Mouse (Mus musculus): Measurements from ENCODE around the gene Hpgds. TPM values are rescaled to one million over a fixed set of nuclear protein-coding genes. Genes with fewer than 3 reads are reported as not detected.

Gene Hpgds
- polyA plus RNA-seq (2014; fragmentation: Nextera tagmentation; extraction: Ambion mirVana) = 1.9 and 3.1 TPM in 2 replicates

DNA sequence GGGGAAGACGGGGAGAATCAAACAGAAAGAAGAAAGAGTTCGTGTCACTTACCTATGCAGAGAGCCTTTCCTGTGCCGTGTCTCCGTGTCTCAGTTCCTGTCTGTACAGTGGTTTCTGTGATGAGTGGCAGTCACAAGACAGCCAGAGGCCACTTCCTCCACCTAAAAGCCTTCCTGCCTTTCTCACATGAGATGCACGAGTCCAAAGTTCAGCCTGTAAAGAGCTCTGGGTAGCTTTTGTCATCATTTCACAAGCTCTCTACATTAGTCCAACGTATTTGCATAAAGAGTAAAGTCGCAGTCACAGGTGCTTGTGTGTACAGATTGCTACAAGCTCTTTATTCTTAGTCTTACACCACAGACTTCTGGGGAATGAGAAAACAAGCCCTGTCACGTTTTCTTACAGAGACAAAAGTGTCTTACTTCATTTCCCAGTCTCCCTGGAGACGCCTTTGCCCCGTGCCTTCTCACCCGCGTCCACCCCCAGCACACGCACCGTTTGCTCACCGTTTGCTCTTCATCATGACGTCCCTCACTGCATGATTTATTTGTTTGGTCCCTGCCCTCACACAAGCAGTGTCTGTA is at the start of gene Hpgds:
Gene Hpgds (minus strand): TSS at position 288 of the 585 bp plus-strand sequence.
- Histone ChIP-seq H3K9me3 (ENCODE audit: control insufficient read depth, low read length) (no peaks in the 10 kb centered on the region), H3K4me3 (ENCODE audit: low read depth, low read length) (no peak within 1 kb of the TSS), H3K9ac (ENCODE audit: low read length) (no peak within 1 kb of the TSS), H3K36me3 (ENCODE audit: control insufficient read depth, insufficient read depth, low read length) (no peaks in the 10 kb centered on the region), H3K4me2 (ENCODE audit: low read depth, severe bottlenecking) (no peak within 1 kb of the TSS), H3K27ac (replicated peaks; ENCODE audit: low read depth, low read length) (no peak within 1 kb of the TSS), H3K4me1 (ENCODE audit: control insufficient read depth, insufficient read depth, low read length) (no peaks in the 10 kb centered on the region), H3K27me3 (ENCODE audit: control insufficient read depth, insufficient read depth, low read length) (no peaks in the 10 kb centered on the region)
- ATAC-seq (ENCODE audit: insufficient number of reproducible peaks, low FRiP score, low TSS enrichment, low read depth) = no peak
- no peak for DNase-seq (ENCODE audit: low spot score)
- 69% methylated on average over 16 of the region's 16 CpGs for WGBS

DNA sequence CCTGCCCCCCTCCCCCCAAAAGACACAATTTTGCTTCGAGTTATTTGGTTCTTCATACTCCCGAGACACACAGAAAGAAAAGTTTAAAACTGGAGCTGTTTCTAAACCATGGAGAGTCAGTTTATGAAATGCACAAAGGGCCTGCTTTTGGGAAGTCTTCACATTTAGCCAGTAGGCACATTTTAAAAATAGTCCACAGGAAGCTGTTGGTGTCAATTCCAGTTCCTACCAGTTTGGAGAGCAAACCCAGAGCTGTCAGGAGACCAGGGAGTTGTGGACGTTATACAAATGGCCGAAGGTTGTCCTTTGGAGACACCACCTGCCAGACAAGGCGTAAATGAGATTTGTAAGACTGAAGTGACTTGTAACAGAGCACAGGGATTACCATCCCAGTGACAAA is 20.3 kb upstream of the Hpgds start:
- no peaks in the 10 kb centered on the region for H3K27me3 ChIP-seq (ENCODE audit: control insufficient read depth, insufficient read depth, low read length)
- H3K4me1 ChIP-seq (ENCODE audit: control insufficient read depth, insufficient read depth, low read length) = no peaks in the 10 kb centered on the region
- DNase-seq (ENCODE audit: low spot score) (no peak), ATAC-seq (ENCODE audit: insufficient number of reproducible peaks, low FRiP score, low TSS enrichment, low read depth) (no peak)
- no peak overlapping the region for H3K27ac ChIP-seq (replicated peaks; ENCODE audit: low read depth, low read length)
- H3K4me2 ChIP-seq (ENCODE audit: low read depth, severe bottlenecking) = no peak overlapping the region
- H3K9ac ChIP-seq (ENCODE audit: low read length) = no peak overlapping the region
- 71% methylated on average over 5 of the region's 5 CpGs for WGBS
- H3K9me3 ChIP-seq (ENCODE audit: control insufficient read depth, low read length) = no peaks in the 10 kb centered on the region
- no peak overlapping the region for H3K4me3 ChIP-seq (ENCODE audit: low read depth, low read length)
- no peaks in the 10 kb centered on the region for H3K36me3 ChIP-seq (ENCODE audit: control insufficient read depth, insufficient read depth, low read length)

DNA sequence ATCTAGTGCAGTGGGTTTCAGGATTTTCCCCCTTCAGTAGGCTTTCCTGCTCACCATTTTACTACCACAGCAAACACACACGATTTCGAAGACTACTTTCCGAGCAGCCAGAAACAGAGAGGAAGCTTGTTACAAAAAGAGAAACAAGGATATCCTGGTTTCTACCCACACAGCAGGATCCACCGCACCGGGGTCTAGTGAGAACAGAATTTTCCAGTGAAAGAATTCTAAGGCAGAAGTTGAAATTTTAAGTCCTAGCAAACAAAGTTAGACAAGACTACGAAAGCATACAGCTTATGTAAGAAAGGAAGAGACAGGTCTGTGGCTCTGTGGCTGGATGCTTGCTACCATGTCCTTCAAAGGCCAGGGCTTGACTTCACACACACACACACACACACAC is 19.4 kb upstream of the Hpgds start:
- ATAC-seq (ENCODE audit: insufficient number of reproducible peaks, low FRiP score, low TSS enrichment, low read depth) (no peak), DNase-seq (ENCODE audit: low spot score) (no peak)
- H3K27me3 ChIP-seq (ENCODE audit: control insufficient read depth, insufficient read depth, low read length) = no peaks in the 10 kb centered on the region
- H3K4me2 ChIP-seq (ENCODE audit: low read depth, severe bottlenecking) = no peak overlapping the region
- H3K36me3 ChIP-seq (ENCODE audit: control insufficient read depth, insufficient read depth, low read length) = no peaks in the 10 kb centered on the region
- no peak overlapping the region for H3K27ac ChIP-seq (replicated peaks; ENCODE audit: low read depth, low read length)
- no peak overlapping the region for H3K4me3 ChIP-seq (ENCODE audit: low read depth, low read length)
- no peaks in the 10 kb centered on the region for H3K9me3 ChIP-seq (ENCODE audit: control insufficient read depth, low read length)
- no peaks in the 10 kb centered on the region for H3K4me1 ChIP-seq (ENCODE audit: control insufficient read depth, insufficient read depth, low read length)
- no peak overlapping the region for H3K9ac ChIP-seq (ENCODE audit: low read length)
- 90% methylated on average over 6 of the region's 6 CpGs for WGBS

DNA sequence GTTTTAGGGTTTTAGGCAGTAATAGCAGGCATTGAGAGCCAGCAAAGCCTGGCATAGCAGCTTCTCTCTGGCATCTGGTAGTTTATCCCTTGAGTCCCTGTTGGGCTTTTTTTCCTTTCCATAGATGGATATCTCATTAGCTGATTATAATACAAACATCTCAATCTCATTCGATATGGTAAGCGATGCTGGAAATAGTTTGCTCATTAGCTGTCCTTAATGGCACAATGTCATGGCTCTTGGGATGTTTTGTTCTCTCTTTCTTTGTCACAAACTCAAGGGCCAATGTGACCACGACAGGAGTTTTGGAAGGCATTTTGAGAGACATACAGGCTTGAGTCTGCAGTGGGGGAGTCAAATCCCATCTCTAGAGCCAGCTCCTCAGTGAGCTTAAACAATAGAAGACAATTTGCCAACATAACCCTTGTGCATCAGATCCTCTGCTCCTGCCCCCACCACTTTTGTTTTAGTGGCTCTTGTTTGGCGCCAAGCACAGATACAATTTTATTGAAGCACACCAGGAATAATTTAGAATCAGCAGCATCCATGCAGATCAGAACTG is 14.8 kb upstream of the Hpgds start:
- Histone ChIP-seq H3K4me3 (ENCODE audit: low read depth, low read length) (no peak overlapping the region), H3K9me3 (ENCODE audit: control insufficient read depth, low read length) (no peaks in the 10 kb centered on the region), H3K9ac (ENCODE audit: low read length) (no peak overlapping the region), H3K27me3 (ENCODE audit: control insufficient read depth, insufficient read depth, low read length) (no peaks in the 10 kb centered on the region), H3K4me2 (ENCODE audit: low read depth, severe bottlenecking) (no peak overlapping the region), H3K27ac (replicated peaks; ENCODE audit: low read depth, low read length) (no peak overlapping the region), H3K4me1 (ENCODE audit: control insufficient read depth, insufficient read depth, low read length) (no peaks in the 10 kb centered on the region), H3K36me3 (ENCODE audit: control insufficient read depth, insufficient read depth, low read length) (no peaks in the 10 kb centered on the region)
- WGBS = 89% methylated on average over 4 of the region's 4 CpGs
- ATAC-seq (ENCODE audit: insufficient number of reproducible peaks, low FRiP score, low TSS enrichment, low read depth) (no peak), DNase-seq (ENCODE audit: low spot score) (no peak)

DNA sequence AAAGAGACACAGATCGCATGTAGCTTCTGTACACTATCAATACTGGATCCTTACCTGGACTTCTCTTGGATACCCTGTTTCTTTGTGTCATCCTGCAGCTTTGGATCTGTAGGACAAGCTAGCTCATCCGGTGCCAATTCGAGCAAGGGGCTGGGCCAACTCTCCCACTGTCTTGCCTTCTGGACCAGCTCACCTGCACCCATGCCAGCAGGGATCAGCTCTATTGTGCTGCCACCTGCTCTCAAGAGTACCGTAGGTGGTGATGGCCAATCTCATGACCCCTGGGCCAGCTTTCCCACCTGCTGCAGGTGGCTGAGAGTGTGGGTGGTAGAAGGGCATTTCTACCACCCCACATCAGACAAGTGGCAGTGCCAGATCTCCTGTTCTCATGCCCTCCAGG is 12.3 kb upstream of the Hpgds start:
- Histone ChIP-seq H3K36me3 (ENCODE audit: control insufficient read depth, insufficient read depth, low read length) (no peaks in the 10 kb centered on the region), H3K27me3 (ENCODE audit: control insufficient read depth, insufficient read depth, low read length) (no peaks in the 10 kb centered on the region), H3K4me3 (ENCODE audit: low read depth, low read length) (no peak overlapping the region), H3K27ac (replicated peaks; ENCODE audit: low read depth, low read length) (no peak overlapping the region), H3K9ac (ENCODE audit: low read length) (no peak overlapping the region), H3K4me2 (ENCODE audit: low read depth, severe bottlenecking) (no peak overlapping the region), H3K4me1 (ENCODE audit: control insufficient read depth, insufficient read depth, low read length) (no peaks in the 10 kb centered on the region), H3K9me3 (ENCODE audit: control insufficient read depth, low read length) (no peaks in the 10 kb centered on the region)
- WGBS = 95% methylated on average over 4 of the region's 4 CpGs
- no peak for ATAC-seq (ENCODE audit: insufficient number of reproducible peaks, low FRiP score, low TSS enrichment, low read depth)
- no peak for DNase-seq (ENCODE audit: low spot score)

DNA sequence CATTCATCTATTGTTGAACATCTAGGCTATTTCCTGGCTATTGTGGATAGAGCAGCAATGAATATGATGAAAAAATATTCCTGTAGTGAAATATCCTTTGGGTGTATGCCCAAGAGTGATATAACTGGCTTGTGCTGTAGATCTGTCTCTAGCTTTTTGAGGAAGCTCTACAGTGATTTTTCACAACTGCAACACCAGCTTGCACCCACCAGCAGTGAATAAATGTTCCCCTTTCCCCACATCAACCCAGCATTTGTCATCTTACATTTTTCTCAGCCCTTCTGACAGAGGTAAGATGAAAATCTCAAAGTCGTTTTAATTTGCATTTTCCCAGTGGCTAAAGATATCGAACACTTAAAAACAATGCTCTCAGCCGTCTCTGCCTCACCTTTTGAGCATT is 8.9 kb upstream of the Hpgds start:
- 89% methylated on average over 3 of the region's 3 CpGs for WGBS
- no peak for ATAC-seq (ENCODE audit: insufficient number of reproducible peaks, low FRiP score, low TSS enrichment, low read depth)
- no peak overlapping the region for H3K4me3 ChIP-seq (ENCODE audit: low read depth, low read length)

DNA sequence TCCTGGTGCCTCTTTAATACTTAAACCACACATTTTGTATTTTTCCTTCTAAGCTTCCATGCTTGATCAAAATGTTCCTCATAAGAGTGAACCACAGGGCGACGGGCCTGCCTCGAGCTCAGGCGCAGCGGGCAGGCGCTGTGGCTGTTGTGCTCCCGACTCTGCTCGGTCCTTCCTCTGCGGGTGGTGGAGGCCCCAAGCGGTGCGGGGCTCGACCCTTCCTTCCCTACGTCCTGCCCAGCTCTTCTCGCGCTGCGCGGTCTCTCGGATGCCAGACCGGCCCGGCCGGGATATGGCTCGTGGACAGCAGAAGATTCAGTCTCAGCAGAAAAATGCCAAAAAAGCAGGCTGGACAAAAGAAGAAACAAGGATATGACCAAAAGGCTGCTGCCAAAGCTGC is 6.0 kb upstream of the Hpgds start:
- whole genome bisulfite sequencing = 11% methylated on average over 22 of the region's 22 CpGs
- Histone ChIP-seq H3K9ac (ENCODE audit: low read length) (0 out of 2 replicates have a peak overlapping the region, but pooled peaks have one; percentile 17), H3K36me3 (ENCODE audit: control insufficient read depth, insufficient read depth, low read length) (no peaks in the 10 kb centered on the region)

More for the DNA sequence above, 8.9 kb upstream of the Hpgds start:
- no peak for DNase-seq (ENCODE audit: low spot score)
- H3K9me3 ChIP-seq (ENCODE audit: control insufficient read depth, low read length) = no peaks in the 10 kb centered on the region
- H3K4me2 ChIP-seq (ENCODE audit: low read depth, severe bottlenecking) = no peak overlapping the region
- H3K27me3 ChIP-seq (ENCODE audit: control insufficient read depth, insufficient read depth, low read length) = no peaks in the 10 kb centered on the region
- H3K9ac ChIP-seq (ENCODE audit: low read length) = no peak overlapping the region
- H3K4me1 ChIP-seq (ENCODE audit: control insufficient read depth, insufficient read depth, low read length) = no peaks in the 10 kb centered on the region
- no peak overlapping the region for H3K27ac ChIP-seq (replicated peaks; ENCODE audit: low read depth, low read length)
- no peaks in the 10 kb centered on the region for H3K36me3 ChIP-seq (ENCODE audit: control insufficient read depth, insufficient read depth, low read length)

DNA sequence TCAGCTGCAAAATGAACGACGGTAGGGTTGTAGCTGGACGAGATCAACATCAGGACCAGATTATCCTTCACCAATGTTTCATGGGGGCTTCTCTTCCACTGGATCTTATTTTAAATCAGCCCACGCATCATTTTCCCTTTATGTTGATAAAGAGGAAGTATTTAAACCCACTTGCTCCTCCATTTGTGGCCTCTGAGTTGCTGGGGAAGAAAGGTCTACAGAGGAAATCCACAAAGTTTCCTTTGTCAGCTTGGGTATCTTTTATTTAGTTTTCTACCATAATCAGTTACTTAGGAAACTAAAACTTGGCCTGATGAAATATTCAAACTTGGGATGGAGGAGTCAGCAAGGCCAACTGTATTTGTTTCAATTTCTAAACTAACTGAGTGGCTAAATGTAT is 1.7 kb upstream of the Hpgds start:
- no peaks in the 10 kb centered on the region for H3K36me3 ChIP-seq (ENCODE audit: control insufficient read depth, insufficient read depth, low read length)
- no peak for DNase-seq (ENCODE audit: low spot score)

More for the DNA sequence above, 6.0 kb upstream of the Hpgds start:
- ATAC-seq (ENCODE audit: insufficient number of reproducible peaks, low FRiP score, low TSS enrichment, low read depth) (no peak), DNase-seq (ENCODE audit: low spot score) (peak; percentile 39)
- no peak overlapping the region for H3K27ac ChIP-seq (replicated peaks; ENCODE audit: low read depth, low read length)
- H3K4me3 ChIP-seq (ENCODE audit: low read depth, low read length) = no peak overlapping the region
- H3K4me2 ChIP-seq (ENCODE audit: low read depth, severe bottlenecking) = peak overlapping the region; percentile 39; the same call in 1 of the 2 replicates
- H3K27me3 ChIP-seq (ENCODE audit: control insufficient read depth, insufficient read depth, low read length) = no peaks in the 10 kb centered on the region
- H3K4me1 ChIP-seq (ENCODE audit: control insufficient read depth, insufficient read depth, low read length) = no peaks in the 10 kb centered on the region
- no peaks in the 10 kb centered on the region for H3K9me3 ChIP-seq (ENCODE audit: control insufficient read depth, low read length)

DNA sequence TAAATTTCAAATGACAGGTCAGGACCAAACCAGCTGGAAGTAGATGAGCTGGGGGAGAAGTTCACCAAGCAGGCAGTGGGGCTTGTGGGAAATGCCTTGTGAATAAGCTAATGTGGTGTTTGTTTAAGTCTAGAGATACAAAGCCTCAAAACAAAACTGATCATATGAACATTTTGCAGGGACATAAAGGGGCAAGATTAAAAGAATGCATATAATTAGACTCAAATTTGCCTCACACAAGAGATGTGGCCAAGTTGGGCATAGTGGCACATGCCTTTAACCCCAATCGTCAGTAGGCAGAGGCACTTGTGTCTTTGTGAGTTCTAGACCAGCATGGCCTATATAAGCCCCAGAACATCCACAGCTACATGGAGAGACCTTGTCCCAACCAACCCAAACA is 2.4 kb downstream of the Hpgds start:
- DNase-seq (ENCODE audit: low spot score) (no peak), ATAC-seq (ENCODE audit: insufficient number of reproducible peaks, low FRiP score, low TSS enrichment, low read depth) (no peak)
- Histone ChIP-seq H3K27ac (replicated peaks; ENCODE audit: low read depth, low read length) (no peak overlapping the region), H3K9me3 (ENCODE audit: control insufficient read depth, low read length) (no peaks in the 10 kb centered on the region), H3K9ac (ENCODE audit: low read length) (no peak overlapping the region), H3K4me1 (ENCODE audit: control insufficient read depth, insufficient read depth, low read length) (no peaks in the 10 kb centered on the region), H3K4me2 (ENCODE audit: low read depth, severe bottlenecking) (no peak overlapping the region), H3K4me3 (ENCODE audit: low read depth, low read length) (no peak overlapping the region), H3K27me3 (ENCODE audit: control insufficient read depth, insufficient read depth, low read length) (no peaks in the 10 kb centered on the region), H3K36me3 (ENCODE audit: control insufficient read depth, insufficient read depth, low read length) (no peaks in the 10 kb centered on the region)
- WGBS = 96% methylated on average over 1 of the region's 1 CpGs

More for the DNA sequence above, 1.7 kb upstream of the Hpgds start:
- no peak overlapping the region for H3K9ac ChIP-seq (ENCODE audit: low read length)
- no peak for ATAC-seq (ENCODE audit: insufficient number of reproducible peaks, low FRiP score, low TSS enrichment, low read depth)
- no peaks in the 10 kb centered on the region for H3K9me3 ChIP-seq (ENCODE audit: control insufficient read depth, low read length)
- no peak overlapping the region for H3K4me2 ChIP-seq (ENCODE audit: low read depth, severe bottlenecking)
- H3K27ac ChIP-seq (replicated peaks; ENCODE audit: low read depth, low read length) = no peak overlapping the region
- no peaks in the 10 kb centered on the region for H3K4me1 ChIP-seq (ENCODE audit: control insufficient read depth, insufficient read depth, low read length)
- H3K4me3 ChIP-seq (ENCODE audit: low read depth, low read length) = no peak overlapping the region
- 90% methylated on average over 4 of the region's 4 CpGs for WGBS
- H3K27me3 ChIP-seq (ENCODE audit: control insufficient read depth, insufficient read depth, low read length) = no peaks in the 10 kb centered on the region
